Mouse (Mus musculus) thymus, adult 2 months (tissue): ENCODE results near the gene Gm20388.

Experiments
- CTCF ChIP-seq: fragments of 200-500 bp; IDR thresholded peaks from 2 replicates; pipeline ENCODE4 v1.5.1; 2012; ENCODE audit warnings: mild to moderate bottlenecking, control low read depth, low read length, moderate library complexity, borderline replicate concordance; ENCODE audit not compliant: control insufficient read depth, poor library complexity, insufficient read depth; ENCODE audit errors: extremely low read depth
- POLR2A ChIP-seq: fragments of 200-500 bp; IDR thresholded peaks from 2 replicates; pipeline ENCODE4 v1.6.1; 2012; ENCODE audit warnings: mild to moderate bottlenecking, low read length, control low read depth, moderate library complexity; ENCODE audit not compliant: control insufficient read depth, poor library complexity, insufficient read depth; ENCODE audit errors: extremely low read depth

DNA sequence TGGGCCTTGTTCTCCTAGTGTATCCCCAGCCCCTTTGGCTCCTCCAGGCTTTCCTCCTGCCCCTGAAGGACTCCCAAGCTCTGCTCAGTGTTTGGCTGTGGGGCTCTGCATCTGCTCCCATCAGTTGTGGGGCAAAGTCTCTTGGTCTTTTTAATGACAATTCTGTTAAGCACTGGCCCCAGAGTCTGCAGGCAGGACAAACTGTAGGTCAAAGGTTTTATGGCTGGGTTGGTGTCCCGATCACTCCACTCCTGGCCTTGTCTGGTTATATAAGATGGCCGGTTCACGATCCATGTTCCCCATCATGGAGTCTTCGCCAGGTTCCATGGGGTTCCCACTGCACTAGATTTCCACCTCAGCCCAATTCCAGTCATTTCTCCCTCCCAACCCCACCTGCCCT is 23.0 kb downstream of the Gm20388 start:
- TF ChIP-seq POLR2A (no peak), CTCF (no peak)
